Mouse (Mus musculus): ENCODE data around the gene Fam193a.

- TF ChIP-seq CTCF (IDR thresholded peaks at IDR 0.05; ENCODE audit: borderline replicate concordance, control insufficient read depth, extremely low read depth, insufficient read depth, low read length, poor library complexity) (no peak), POLR2A (IDR thresholded peaks at IDR 0.05; ENCODE audit: control insufficient read depth, extremely low read depth, insufficient read depth, low read length, poor library complexity) (no peak)
Observed at GRCm38 (mm10) chr5:34325286-34325685, 44.4 kb upstream of the Fam193a start.

Measured in thymus, adult 2 months (tissue).